Mouse (Mus musculus) spleen, postnatal 4 days (tissue): ENCODE results near the gene Cbx6.
"Not testable (repeated sequence)": the region's sequence is repeated elsewhere in the genome, so short reads cannot be mapped to it uniquely, and the experiment has no call there.

Experiments
- DNase-seq, 2 experiments: peaks; one replicate each; pipeline ENCODE4 v3.0.0; 2022; ENCODE audit warnings: low spot score in 2 of 2

Gene Cbx6

DNA sequence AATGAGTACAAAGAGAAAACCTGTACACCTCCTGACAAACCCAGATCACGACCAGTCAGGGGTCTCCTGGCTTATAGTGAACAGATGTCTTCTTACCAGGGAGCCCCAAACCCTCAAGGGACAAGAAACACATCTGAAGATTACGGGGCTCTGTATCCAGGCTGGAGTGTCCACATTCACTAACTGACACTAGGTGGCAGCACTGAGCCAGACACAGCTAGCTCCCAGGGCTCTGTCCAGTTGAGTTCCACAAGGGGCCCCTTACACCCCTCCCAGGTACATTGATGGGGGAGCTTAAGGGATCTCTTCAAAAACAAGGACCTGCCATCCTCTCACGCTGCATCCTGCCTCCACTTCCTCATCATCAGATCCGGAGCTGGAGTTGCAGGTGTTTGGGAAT is 4.1 kb downstream of the Cbx6 start:
- peak; percentile 68 to 90 for DNase-seq

DNA sequence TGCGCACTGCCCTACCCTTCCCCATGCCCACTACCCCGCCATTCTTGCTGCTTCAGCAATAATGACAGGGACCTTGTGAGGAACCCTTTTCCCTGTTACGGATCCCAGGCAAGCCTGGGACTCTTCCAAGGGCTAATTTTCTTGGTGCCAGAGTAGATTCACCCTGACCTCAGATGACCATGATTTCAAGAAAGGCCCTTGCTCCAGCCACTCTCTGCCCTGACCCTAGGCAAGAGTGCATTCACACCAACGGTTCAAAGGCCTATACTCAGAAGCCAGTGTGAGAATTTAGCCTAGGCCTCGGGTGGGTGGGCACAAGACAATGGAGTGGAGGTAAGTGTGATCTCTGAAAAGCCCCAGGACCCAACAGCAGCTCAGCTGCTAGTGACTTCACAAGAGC is 5.1 kb downstream of the Cbx6 start:
- no peak for DNase-seq

DNA sequence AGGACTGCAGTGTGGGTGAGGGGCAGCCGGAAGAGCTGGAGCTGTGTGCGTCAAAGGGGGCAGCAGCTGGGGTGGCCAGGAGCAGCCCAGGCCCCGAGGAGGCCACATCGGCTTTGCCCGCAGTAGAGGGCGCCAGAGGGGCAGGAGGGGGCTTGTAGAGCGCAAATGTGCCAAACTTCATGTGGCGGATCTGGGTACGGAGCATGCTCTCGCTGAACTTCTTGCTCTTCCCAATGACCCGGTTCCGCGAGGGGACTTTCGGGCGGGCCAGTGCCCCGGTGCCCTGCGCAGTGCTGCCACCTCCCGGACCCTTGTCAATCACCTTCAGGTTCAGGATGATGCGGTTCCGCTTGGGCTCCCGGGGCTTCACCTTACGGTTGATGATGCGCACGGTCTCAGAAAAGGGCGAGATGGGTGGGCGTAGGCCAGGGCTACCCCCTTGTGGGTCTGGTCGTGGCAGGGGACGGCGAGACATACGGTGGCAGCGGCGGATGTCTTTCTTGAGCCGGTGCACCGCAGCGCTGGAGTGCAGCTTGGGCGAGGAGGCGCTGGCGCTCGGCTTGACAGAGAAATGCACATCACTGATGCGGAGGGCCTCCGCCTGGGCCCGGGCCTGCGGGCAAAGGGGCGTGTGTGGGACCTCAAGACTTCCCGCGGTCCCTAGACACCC is 6.0 kb downstream of the Cbx6 start:
- DNase-seq, result peak in 1 of 2 experiments; percentile 73

DNA sequence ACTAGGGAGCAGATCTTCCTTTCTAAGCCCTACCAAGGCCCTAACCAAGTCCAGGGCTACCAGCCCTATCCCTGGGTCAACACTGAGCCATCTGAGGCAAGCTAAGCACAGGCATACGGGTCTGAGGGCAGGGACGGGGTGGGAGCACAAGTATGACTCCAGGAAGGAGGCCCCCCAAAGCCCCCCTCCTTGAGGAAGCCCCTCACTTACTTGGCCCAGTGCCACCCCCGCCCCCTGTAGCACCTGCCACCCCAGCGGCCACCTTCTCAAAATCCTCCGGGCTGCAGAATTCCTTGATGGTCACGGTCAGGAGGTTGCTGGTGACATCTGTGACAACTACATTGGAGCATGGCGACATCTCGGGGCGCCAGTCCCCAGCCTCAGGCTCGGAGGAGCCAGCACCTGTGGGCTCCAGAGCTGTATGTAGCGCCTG is 6.7 kb downstream of the Cbx6 start:
- no peak for DNase-seq

DNA sequence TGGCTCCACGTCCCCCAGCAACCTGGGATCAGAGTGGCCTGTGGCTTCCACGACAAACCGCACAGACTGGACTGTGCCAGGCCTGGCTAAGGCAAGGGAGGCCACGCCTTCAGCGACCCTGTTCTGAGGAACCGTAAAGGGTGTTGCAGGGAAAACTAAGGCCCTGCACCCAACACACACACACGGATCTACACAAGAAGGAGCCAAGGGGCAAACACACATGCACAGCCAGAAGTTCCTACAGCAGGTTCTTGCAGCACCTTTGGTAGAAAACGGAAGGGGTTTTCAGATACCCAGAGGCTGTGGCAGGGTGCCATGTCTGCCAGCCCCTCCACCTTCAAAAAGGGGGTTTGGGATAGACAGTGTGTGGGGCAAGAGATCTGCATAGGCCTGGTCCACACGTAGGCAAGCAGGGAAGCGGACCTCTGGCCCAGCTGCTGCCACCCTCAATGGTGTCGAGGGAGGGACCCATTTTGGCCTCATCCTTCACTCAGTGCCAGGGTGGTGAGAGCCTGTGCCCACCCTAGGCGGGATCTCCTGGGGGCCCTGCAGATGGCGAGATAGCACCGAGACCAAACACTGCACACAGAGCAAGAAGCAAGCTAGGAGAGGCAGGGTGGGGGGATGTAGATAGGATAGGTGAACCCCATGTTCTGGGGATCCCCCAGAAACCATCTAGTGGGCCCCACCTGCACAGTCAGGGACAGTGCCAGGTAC is 7.3 kb downstream of the Cbx6 start:
- DNase-seq, result no peak

DNA sequence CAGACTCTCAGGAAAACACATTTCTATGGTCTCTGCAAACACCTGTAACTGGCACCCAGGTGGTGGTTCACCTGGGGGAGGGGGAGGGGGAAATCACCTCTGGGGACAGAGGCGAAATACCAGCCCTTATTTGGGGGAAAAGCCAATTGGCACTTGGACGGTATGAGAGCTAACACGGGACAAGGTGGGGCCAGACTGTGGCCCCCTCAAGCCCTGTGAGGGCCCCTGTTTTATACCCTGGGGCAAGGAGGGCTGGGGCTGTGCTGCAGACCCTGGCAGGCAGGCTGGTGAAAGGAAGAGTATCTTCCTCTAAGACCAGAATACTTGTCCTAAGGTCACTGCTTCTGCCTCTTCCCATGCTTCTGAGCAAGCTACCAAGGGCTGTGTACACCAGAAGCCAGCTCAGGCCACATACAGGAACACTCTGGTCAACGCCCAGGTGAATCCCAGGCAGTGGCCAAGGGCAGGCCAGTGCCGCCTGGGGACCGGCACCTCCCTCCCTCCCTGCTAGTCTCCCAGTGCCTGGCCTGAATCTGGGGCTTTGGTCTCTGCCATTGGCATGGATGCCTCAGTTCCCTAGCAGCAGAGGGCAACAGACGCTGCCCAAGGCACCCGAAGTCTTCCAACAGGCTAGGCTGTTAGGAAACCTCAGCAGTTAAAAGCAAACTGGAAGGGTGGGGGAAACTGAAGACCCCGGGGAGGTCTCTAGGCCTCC is 8.1 kb downstream of the Cbx6 start:
- no peak for DNase-seq

DNA sequence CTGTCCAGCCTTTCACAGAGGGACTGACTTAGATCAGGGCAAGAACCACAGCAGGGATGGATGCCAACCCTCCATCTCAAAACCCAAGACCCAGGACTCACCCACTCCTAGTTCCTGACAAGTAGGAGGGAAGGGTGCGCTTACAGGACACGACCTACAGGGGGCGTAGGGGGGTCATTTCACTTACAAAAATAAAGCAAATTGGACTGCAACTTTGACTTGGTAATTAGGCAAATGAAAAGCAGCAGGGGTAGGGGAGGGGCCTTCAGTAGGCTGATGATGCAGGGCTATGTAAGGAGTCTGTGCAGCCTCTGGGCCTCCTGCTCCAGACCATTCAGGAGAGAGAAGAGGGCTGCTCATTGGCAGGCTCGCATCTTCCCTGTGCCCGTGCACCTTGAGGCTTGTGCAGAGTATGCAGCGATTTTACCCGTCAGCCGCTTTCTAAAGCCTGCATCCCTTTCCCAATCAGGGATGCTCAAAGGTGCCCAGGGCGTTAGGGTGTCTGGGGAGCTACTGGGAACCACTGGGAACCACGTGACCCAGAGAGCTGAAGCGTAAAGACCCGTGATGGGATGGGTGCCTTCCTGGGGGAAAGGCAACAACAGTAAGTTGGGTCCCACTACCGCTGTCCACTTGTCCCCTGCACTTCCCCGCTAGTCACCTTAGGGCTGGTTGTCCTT is 9.2 kb downstream of the Cbx6 start:
- no peak for DNase-seq

DNA sequence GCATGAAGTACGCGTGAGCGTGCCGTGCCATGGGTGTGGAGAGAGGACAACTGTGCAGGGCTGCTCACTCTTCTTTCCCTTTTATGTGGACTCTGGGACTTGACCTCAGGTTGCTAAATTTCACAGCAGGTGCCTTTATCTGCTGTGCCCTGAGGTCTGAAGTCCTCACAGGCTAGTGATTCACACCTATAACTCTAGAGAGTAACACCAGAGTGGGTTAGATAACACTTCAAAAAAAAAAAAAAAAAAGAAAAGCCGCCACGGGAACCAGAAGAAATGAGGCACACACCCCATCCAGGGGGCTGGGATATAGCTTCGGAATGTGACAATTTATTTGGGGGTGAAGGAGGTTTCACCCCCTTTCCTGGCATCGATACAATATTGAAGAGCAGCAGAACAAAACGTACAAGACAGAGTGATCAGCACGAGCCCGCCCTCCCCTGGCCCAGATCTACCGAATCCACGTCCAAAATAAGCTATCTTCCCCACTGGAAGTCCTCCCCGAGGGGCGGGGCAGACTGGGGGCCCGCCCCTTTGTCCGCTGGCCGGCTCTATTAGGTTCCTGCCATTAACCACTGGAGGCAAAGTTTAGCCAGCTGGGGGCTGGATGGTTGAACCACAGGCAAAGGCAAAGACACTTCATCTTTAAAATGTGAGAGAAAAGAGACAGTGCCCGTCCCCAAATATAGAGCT is 10.8 kb downstream of the Cbx6 start:
- no peak for DNase-seq

DNA sequence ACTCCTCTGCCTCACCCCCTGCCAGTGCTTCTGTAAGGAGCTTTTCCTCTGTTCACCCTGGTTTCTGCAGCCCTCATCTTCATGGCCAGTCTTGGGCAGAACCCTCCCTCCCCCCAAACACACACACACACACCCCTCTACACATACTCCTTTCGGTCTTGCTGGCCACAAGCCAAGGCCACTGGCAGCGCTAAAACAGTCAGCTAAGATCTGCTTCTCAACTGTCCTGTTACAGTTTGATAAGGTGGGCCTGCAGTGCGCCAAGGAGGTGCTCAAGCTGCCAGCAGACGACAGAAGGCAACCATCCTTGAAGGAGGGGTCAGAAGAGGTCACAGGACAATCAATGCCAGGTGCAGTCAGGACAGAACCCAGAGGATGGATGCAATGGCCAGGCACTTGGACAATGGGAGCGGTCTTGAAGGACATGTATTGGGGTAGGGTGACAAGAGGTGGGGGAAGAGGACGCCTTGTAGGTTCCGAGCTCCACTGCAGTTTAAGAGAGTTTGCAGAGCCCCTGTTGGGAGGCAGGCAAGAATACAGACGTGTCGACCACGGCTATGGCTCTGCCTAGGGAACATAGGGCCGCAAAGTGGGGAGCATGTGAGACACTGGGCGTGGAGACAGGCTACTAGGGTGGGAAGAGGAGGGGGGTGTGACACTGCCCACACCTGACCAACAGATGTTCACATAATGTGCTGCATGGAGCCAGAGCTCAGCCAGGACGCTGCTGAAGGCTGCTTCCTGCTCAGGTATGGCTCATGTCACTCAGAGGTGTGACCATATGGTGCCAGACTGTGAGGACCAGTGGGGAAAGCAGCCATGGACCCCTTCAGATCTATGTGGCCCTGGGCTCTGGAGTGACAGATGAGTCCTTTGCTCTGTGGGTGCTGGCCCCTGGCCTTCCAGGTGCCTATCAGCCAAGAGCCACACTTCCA is 12.0 kb downstream of the Cbx6 start:
- DNase-seq, result peak; percentile 54 to 74

DNA sequence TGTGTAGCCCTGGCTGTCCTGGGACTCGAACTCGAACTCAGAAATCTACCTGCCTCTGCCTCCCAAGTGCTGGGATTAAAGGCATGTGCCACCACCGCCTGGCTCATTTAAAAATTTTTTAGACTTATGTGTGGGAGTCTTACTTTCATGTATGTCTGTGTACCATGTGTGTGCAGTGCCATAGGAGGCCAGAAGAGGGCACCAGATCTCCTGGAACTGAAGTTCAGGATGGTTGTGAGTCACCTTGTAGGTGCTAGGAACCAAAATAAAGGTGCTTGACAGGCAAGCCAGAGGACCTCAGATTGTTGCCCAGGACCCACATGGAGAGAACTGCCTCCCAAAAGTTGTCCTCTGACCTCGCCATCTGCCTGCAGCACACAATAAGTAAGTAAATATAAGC is 16.2 kb downstream of the Cbx6 start:
- no peak for DNase-seq

DNA sequence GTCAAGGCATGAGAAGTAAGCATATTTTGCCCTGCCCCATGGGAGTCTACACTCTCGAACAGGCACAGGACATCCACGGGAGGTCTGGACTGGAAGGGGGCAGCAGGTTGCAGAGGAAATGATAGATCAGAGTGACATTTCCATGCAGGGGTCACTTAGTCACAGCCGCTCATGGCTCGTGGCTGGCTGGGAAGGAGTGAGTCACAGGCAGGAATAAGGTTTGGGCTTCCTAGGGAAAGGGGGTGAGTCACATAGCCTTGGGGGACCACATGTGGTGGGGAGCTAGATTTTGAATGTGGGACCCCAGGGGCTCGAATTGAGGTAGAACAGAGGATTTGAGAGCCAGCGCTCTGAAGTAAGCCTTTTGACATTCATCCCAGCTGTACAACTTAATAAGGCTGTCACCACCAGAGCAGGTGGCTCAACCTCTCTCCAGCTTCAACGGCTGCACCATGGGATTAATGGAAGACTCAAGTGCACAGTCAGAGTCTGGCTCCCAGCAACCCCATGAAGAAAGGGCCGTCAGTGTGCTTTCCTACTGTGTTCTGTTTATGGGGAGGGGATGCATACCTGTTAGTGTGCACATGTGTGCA is 20.7 kb downstream of the Cbx6 start:
- no peak for DNase-seq

DNA sequence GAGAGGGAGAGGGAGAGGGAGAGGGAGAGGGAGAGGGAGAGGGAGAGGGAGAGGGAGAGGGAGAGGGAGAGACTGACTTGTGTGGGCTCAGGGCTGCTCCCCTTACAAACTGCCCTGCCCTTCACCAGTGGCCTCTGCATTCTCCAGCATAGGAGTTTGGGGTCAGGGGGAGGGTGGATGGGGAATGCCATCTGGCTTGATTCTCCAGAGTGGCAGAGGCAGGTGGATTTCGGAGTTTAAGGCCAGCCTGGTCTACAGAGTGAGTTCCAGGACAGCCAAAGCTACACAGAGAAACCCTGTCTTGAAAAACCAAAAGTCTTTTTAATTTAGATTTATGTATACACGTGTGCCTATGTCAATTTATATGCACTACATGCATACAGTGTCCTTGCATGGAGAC is 21.6 kb downstream of the Cbx6 start:
- DNase-seq, result not testable (repeated sequence)

DNA sequence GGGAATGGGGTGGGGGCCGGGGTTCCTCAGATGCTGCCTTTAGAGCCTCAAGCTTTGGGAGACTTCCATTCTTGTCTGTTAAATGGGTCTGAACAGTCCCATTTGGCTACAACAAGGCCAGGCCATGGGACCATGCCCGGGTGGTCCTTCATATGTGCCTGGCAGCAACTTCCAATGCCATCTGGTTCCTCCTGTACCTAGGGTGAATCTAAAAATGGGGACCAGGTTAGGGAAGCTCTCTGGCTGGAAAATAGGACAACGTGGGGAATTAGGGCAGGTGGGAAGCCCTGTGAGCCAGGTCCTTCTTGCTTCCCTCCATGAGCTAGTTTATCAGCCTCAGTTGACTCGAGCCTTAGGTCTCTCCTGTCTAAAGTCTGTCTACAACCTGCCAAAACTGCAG is 23.5 kb downstream of the Cbx6 start:
- no peak for DNase-seq

DNA sequence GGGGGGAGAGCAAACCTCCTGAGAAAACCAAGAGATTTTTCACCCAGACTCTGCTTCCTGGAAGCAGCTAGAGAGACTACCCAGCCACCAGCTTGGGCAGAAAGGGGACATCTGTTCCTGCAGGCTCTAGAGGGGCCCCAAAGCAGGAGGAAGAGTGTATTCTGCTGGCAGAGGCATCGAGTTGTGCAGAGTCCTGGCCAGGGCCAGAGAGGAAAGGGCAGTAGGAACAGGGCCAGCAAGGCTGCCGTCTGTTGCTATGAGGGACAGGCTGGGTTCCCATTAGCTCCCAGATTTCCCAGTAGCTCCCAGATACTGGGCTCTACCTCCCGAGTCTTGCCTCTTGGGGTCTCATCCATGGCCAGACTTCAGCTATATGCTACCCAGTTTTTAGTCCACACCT is 24.4 kb downstream of the Cbx6 start:
- DNase-seq, result no peak

DNA sequence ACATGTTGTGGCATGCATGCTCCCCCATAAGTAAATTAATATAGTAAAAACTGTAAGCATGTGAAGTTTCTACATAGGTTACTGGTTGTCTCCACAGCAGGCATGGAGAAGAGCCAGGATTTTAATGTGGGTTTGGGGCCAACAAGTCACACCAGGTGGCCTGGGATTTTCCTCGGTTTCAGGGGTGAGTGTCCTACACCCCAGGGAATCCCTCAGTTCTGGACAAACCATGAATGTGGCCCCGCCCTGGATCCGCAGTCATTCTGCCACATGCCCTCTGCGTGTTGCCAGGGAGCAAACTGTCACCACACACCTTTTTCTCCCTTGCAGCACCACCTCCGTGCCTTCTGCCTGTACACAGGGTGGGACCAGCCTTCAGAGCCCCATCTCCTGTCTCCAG is 25.8 kb downstream of the Cbx6 start:
- DNase-seq, result no peak

DNA sequence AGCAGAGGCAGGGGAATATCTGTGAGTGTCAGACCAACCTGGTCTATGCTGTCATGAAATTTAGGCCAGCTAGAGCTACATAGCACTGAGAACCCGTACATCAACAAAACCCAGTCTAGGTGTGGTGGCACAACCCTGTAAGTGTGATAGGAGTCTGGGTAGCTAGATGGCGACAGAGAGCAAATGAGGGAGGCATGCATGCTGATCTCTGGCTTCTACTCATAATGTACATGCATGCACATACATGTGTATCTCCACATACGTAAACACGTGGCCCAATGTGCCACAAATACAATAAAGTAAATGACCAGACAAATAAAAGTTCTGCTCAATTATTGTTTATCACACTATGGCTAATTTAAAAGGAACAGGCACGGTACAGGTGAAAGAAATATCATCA is 26.4 kb downstream of the Cbx6 start:
- no peak for DNase-seq

DNA sequence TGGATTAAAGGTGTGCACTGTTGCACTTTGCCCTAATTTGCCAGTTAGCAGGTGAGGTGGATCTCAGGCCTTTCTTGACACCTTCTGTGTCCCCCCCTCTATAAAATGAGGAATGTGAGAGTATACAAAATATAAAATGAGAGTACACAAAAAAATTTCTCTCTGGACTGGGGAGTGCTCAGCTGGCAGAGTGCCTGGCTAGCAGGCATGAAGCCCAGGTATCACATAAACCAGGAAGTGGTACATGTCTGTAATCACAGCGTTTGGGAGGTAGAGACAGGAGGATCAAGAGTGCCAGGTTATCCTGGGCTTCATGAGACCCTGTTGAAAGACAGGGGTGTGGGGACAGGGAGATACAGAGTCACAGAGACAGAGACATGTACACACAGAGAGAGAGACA is 27.4 kb downstream of the Cbx6 start:
- DNase-seq, result no peak

DNA sequence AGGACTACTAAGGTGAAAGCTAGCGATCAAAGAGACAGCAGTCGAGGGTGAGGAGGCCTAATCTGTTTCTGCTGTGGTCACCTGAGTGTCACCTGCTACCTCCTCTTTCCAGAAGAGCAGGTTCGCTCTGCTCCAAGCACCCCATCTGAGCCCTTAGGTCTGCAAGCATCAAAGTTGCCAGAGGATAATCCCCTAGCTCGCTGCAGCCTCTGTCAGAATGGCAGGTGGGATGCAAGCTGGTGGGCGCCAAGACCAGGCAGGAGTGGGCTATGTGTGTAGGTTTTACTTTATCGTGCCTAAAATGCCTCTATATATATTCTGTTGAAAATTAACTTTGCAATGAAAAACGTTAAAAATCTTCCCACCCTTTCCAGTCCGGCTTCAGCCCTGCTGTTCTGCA is 29.2 kb downstream of the Cbx6 start:
- no peak for DNase-seq

DNA sequence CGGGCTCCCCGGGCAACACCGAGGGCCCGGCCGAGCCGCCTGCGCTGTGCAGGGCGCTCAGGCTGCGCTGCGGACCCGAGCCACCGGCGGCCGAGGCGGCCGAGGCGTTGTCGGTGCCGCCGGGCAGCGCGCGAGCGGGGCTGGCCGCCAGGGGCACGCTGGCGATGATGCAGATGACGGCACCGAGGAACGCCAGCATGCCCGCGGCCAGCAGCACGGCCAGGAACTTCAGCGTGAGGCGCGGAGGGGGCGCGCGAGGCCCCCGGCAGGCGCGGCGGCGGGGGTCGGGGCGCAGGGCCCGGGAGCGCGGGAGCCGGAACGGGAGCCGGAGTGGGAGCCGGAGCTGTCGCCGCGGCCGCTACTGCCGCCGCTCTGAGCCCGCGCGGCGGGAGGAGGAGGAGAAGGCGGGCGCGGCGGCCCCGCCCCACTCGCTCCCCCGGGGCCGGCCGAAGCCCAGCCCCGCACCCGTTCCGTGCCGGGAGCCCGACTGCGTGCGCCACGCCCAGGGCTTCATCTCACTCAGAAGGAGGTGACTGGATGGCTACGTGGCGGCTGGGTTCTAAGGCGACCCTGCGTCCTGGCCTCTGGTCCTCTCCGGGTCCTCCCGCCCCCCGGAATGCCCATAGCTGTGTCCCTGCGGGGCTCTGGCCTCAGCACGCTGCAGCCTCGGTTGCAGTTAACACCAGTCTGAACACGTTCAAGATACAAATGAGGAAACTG is 30.0 kb downstream of the Cbx6 start, which contains the start of gene Nptxr:
Gene Nptxr (minus strand): TSS at position 415 of the 720 bp plus-strand sequence.
- no peak for DNase-seq
